Mouse (Mus musculus) thymus, postnatal 0 days (tissue): ENCODE data around the gene Tescl. TPM values are rescaled to one million over a fixed set of nuclear protein-coding genes. Genes with fewer than 3 reads are reported as not detected.

ENCODE experiments used
- DNase-seq: peaks from one replicate; pipeline ENCODE4 v3.0.0-alpha.2; 2015; ENCODE audit warnings: low spot score
- microRNA-seq: library from miRNA; unstranded; fragments of <30 nt; microRNA quantifications from one replicate; pipeline ENCODE4, GENCODE M21; 2016; ENCODE audit warnings: borderline number of aligned reads
- polyA plus RNA-seq: library from polyadenylated mRNA; unstranded; fragments of >200 nt; fragmentation: Nextera tagmentation; extraction: Ambion mirVana; gene quantifications from 2 replicates; pipeline ENCODE4 v1.2.1, GENCODE M21; 2015

Tescl gene
- polyA plus RNA-seq, 1 experiment from 2014 or later = not detected

DNA sequence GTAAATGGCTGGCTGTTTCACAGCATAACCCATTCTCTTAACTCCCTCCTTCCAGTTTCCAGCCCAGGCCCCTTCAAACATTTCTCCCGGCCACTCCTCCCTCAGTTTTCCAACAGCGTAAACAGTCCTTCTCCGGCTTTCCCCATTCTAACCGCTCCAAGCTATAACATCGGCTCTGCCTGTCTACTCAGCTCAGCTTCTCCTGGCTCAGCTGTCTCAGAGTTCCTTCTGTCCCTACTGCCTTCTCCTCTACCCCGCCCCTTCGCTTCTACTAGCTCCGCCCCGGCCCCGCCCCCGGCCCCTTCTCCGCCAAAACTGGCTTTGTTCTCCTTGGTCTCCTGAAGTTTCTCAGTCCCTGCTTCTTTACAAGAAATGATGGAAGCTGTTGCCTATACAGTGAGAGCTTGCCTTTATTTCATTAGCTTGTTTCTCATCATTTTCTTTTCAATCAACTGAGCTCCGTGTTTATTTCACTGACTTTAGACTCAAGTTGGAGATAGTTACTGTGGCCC lies 32.9 kb downstream of the Tescl start, which contains the start of gene Zfp61:
TSS of gene Zfp61 (minus strand) at position 462 of the 512 bp plus-strand sequence.
- DNase-seq = peak; percentile 43

DNA sequence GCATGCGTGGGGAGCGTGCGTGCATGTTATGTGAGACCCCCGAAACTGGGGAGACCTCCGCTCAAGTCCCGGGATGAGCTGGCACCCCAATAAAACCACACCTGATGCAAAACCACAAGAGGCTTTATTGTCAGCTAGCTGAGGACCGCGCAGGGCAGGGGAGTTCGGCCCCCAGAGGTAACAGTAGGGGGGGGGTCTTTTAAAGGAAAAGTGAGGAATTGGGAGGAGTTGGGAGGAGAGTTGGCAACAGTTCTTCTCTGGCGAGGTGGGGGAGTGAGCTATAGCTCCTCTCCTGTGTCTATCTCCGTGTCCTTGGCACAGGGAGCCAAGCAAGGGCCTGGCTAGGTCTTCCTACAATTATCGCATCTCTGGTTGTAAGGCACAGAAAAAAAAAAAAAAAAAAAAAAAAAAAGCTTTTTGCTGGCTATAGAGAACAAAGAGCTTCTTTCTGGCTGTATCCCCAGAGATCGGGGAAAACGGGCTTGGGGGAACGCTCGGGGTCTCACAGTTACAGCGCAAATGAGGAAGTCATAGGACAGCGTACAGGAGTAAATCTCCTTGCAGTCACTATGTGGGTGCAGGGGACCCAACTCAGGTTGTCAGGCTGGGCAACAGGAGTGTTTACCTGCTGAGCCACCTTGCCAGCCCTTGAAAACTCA lies 33.8 kb downstream of the Tescl start:
- DNase-seq = peak; percentile 2

GRCm38 (mm10) chr7:24298973-24299708 lies 34.6 kb downstream of the Tescl start:
- peak; percentile 88 for DNase-seq

DNA sequence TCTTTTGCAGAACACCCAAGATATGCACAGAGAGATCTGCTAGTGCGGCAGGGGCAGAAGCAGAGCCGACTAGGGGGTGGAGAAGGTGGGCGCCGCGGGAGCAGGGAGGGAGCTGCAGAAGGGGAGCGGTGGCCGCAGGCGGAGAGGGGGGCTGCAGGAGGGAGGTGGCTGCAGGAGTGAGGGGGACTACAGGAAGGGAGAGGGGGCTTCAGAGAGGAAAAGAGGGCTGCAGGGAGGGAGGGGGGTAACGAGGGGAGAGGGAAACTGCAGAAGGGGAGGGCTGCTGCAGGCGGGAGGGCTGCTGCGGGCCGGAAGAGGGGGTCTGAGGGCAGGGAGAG lies 35.1 kb downstream of the Tescl start:
- DNase-seq = no peak

GRCm38 (mm10) chr7:24297361-24298095 lies 36.2 kb downstream of the Tescl start:
- DNase-seq = no peak

DNA sequence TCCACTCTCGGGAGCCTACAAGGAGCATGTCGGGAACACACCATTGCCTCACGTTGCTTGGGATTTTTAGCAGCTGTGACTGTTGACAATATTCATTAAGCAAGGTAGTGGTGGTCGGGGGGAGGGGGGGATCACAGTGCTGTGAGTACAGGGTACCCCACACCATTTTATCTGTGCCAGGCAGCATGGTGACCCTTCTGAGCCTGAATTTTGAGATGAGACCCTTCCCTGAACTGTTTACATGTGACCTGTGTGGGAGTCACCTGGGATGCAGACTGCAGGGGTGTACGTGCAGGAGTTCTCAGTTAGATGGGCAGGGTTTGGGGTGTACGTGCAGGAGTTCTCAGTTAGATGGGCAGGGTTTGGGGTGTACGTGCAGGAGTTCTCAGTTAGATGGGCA lies 37.4 kb downstream of the Tescl start:
- no peak for DNase-seq

GRCm38 (mm10) chr7:24295376-24295775 lies 38.4 kb downstream of the Tescl start:
- DNase-seq = no peak

DNA sequence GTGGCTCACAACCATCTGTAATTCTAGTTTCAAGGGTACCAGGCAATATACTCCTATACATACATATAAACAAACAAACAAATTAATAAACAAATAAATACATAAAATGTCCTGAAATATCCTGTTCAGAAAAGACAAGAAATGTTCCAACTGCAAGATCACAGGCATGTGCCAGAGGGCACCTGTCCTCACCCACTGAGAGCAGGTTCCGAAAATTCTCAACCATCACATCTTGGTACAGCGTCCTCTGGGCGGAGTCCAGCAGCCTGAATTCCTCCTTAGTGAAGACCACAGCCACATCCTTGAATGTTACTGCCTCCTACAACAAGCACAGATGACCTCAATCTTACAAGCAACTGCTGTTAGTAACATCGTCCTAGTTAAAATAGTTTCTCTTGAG lies 39.0 kb downstream of the Tescl start:
- no peak for DNase-seq

DNA sequence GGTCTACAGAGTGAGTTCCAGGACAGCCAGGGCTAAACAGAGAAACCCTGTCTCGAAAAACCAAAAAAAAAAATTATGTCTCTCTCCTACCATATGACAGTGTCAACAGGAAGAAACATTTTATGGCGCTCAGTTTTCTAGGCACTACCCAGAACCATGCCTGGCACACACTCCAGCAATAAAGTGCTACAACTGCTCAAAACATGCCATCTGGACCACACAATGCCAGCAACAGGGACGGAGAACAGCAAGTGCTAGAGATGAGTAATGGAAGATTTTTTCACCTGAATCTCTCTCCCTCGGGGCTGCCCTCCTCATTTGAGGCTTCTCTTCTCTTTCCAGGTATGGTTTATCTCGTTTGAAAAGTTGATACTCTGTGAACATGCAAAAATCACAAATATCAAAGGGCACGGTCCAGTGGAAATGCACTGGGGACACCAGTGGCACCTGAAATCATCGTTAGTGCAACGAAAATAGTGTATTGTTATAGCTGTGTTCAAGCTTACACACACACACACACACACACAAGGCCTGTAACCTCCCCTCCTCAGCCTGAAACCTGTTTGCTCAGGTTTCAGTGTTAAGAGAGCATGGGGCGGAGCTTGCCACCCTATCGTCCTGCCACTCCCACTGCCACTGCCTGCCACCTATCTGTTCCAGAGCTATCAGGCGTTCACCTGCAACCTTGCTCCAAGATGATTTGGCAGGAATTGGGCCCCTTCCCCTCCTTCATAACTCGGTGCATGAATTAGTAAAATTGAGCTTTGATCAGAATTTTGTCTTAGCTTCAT lies 40.5 kb downstream of the Tescl start:
- no peak for DNase-seq

DNA sequence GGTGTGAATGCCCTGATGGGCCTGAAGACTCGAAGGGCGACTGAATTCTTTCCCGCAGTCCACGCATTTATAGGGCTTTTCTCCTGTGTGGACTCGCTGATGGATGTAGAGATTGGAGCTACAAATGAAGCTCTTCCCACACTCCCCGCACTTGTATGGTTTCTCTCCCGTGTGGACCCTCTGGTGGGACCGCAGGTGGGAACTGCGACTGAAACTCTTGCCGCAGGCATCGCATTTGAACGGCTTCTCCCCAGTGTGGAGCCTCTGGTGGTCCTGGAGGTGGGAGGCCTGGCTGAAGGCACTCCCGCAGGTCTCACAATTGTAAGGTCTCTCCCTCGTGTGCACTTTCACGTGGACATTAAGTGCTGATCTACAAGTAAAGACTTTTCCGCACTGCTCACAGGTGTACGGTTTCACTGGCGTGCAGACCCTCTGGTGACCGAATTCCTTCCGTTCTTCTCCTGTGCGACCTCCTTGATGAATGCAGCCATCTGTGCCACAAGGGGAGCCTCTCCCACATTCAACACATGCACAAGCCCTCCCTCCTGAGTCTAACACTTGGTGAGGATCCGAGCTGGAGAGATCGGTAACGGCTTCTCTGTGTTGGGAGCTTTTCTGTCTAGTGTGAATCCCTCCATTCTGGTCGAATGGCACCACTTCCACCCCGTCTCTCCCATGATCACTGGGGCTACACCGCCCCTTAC lies 42.2 kb downstream of the Tescl start:
- no peak for DNase-seq

DNA sequence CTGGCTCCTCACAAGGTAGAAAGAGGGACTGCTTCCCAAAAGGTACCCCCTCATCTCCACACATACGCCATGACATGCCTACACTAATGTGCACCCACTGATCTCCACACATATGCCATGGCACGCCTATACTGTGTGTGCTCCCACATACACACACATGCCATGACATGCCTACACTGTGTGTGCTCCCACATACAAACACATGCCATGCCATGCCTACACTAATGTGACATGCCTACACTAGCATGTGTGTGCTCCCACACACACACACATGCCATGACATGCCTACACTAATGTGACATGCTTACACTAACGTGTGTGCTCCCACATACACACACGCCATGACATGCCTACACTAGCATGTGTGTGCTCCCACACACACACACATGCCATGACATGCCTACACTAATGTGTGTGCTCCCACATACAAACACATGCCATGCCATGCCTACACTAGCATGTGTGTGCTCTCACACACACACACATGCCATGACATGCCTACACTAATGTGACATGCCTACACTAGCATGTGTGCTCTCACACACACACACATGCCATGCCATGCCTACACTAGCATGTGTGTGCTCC lies 43.5 kb downstream of the Tescl start:
- no peak for DNase-seq

GRCm38 (mm10) chr7:24288512-24288911 lies 45.2 kb downstream of the Tescl start:
- no peak for DNase-seq

GRCm38 (mm10) chr7:24287670-24288069 lies 46.1 kb downstream of the Tescl start:
- DNase-seq = no peak

DNA sequence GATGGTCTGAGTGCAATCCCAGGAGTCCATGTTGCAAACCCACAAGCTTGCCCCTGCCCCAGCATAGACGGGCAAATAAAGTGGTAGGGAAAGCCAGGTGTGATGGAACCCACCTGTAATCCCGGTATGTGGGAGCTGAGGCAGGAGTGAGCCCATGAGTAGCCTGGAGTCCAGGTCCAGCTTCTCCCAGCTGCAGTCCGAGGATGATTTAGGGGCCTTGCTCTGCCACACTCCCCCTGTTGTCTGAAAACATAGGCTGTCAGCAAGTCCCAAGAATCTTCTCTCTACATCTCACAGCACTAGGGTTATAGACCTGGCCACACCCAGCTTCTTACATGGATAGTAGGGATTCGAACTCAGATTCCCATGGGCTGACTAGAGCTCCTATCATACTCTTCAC lies 46.8 kb downstream of the Tescl start:
- no peak for DNase-seq

DNA sequence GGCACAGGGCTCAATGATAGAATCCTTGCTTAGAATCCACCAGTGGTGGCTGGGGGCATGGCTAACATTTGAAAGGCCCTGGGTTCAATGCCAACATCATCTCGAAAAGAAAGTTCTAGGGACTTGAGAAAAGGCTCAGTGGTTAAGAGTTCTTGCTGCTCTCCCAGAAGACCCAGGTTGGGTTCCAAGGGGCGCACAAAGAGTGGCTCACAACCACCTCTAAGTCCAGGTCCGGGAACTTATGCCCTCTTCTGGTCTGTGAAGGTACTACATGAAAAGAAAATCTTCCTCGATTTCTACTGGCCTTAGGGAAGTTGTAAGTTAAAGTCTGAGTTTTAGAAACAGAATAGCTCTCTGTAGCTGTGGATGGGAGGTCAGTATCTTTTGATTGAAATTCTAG lies 47.6 kb downstream of the Tescl start:
- peak; percentile 25 for DNase-seq

Small RNA genes within 50 kb of the gene (microRNA-seq; reads per million reads assigned to microRNA genes)
- not detected for gene Gm27592

Other genes with a start within 250 kb of the Tescl start
- 1.3 and 2.2 TPM in 2 replicates for gene Zfp112, start 221.6 kb downstream of the Tescl start, polyA plus RNA-seq
- 10.5 and 11.6 TPM in 2 replicates for gene Zfp235, start 199.8 kb downstream of the Tescl start, polyA plus RNA-seq
- gene Zfp114, start 158.9 kb downstream of the Tescl start, polyA plus RNA-seq = 0.98 and 1.2 TPM in 2 replicates
- 1.9 and 3.0 TPM in 2 replicates for gene Zfp111, start 122.5 kb downstream of the Tescl start, polyA plus RNA-seq
- 1.7 and 2.4 TPM in 2 replicates for gene Zfp109, start 96.4 kb downstream of the Tescl start, polyA plus RNA-seq
- 0.85 and 0.89 TPM in 2 replicates for gene Zfp108, start 79.1 kb downstream of the Tescl start, polyA plus RNA-seq
- gene Zfp93, start 63.5 kb downstream of the Tescl start, polyA plus RNA-seq = 3.9 and 5.0 TPM in 2 replicates
- 26.2 and 26.8 TPM in 2 replicates for gene Zfp61, start 32.7 kb downstream of the Tescl start, polyA plus RNA-seq
- gene Zfp94, start 17.3 kb downstream of the Tescl start, polyA plus RNA-seq = 4.6 and 5.5 TPM in 2 replicates
- 0.05 TPM in 1 of 2 replicates, not detected in the other for gene Lypd5, start 15.3 kb upstream of the Tescl start, polyA plus RNA-seq
- 105 and 120 TPM in 2 replicates for gene Kcnn4, start 36.3 kb upstream of the Tescl start, polyA plus RNA-seq
- gene Smg9, start 65.7 kb upstream of the Tescl start, polyA plus RNA-seq = 30.2 and 33.3 TPM in 2 replicates
- 0.18 and 0.22 TPM in 2 replicates for gene Irgc1, start 118.4 kb upstream of the Tescl start, polyA plus RNA-seq
- gene Plaur, start 128.5 kb upstream of the Tescl start, polyA plus RNA-seq = 3.0 and 3.4 TPM in 2 replicates
- 0.71 and 0.83 TPM in 2 replicates for gene Cadm4, start 148.1 kb upstream of the Tescl start, polyA plus RNA-seq
- 16.5 and 16.7 TPM in 2 replicates for gene Zfp428, start 173.1 kb upstream of the Tescl start, polyA plus RNA-seq
- gene AC161166.1, start 178.5 kb upstream of the Tescl start, polyA plus RNA-seq = 0.07 TPM in 1 of 2 replicates, not detected in the other
- gene Irgq, start 196.8 kb upstream of the Tescl start, polyA plus RNA-seq = 5.5 and 5.7 TPM in 2 replicates
- gene Pinlyp, start 212.2 kb upstream of the Tescl start, polyA plus RNA-seq = 1.8 and 2.4 TPM in 2 replicates
- 61.0 and 66.5 TPM in 2 replicates for gene Xrcc1, start 212.4 kb upstream of the Tescl start, polyA plus RNA-seq